Mouse (Mus musculus): Measurements from ENCODE around the gene Ptges.

DNA sequence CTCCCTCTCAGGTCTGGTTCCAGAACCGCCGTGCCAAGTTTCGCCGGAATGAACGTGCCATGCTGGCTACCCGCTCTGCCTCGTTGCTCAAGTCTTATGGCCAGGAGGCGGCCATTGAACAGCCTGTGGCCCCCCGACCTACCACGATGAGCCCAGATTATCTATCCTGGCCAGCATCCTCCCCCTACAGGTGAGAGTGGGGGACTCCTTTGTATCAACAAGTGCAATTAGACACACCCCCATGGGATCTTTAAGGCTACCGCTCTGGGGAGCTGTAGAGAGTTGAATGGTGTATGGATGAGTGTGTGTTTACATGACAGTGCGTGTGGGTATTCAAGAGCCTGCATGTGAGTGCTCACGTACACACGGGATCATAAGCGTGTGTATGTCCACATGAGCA is 50.2 kb downstream of the Ptges start:
- TF ChIP-seq USF2 (IDR thresholded peaks at IDR 0.05; ENCODE audit: borderline replicate concordance in 1 of 2, insufficient read depth in 1 of 2, low read depth in 1 of 2, low read length in 2 of 2) (no peak), TCF12 (IDR thresholded peaks at IDR 0.05; ENCODE audit: low read depth, low read length) (no peak), GATA1 (IDR thresholded peaks at IDR 0.05; ENCODE audit: low read depth, low read length) (no peak), ZKSCAN1 (IDR thresholded peaks at IDR 0.05; ENCODE audit: low read depth, low read length) (no peak), CTCF (IDR thresholded peaks at IDR 0.05 in 2 of 3, conservative IDR thresholded peaks at IDR 0.05 in 1 of 3; ENCODE audit: control insufficient read depth in 1 of 3, insufficient read depth in 1 of 3, low read depth in 2 of 3, low read length in 3 of 3, poor library complexity in 1 of 3, severe bottlenecking in 1 of 3) (no peak), KAT2A (conservative IDR thresholded peaks at IDR 0.05; ENCODE audit: low read depth, low read length) (no peak), TAL1 (IDR thresholded peaks at IDR 0.05; ENCODE audit: low read length) (no peak), POLR2A (IDR thresholded peaks at IDR 0.05; ENCODE audit: control insufficient read depth in 1 of 2, insufficient read depth in 1 of 2, low read depth in 1 of 2, low read length in 2 of 2, poor library complexity in 1 of 2) (no peak), POLR2AphosphoS2 (IDR thresholded peaks at IDR 0.05; ENCODE audit: low read length) (no peak), NELFE (IDR thresholded peaks at IDR 0.05; ENCODE audit: low read depth, low read length) (no peak)
